In the genomic region with DNA sequence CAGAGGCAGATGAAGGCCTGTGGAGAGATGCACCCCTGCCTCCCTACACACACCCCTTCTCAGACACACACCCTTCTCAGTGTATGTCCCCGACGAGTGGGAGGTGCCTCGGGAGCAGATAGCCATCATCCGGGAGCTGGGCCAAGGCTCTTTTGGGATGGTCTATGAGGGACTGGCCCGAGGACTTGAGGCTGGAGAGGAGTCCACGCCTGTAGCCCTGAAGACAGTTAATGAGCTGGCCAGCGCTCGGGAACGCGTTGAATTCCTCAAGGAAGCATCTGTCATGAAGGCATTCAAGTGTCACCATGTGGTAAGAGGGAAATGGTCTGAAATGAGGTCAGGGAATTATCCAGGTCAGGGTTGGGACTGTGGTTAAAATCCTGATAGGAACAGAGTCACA, we compare ENCODE assay signal across 23 mouse cellular contexts. TPM values are rescaled to one million over a fixed set of nuclear protein-coding genes. Genes with fewer than 3 reads are reported as not detected.
A peak's percentile ranks its signal among the peaks of the same experiment; 100 is the strongest.
DNase-seq lines count a peak whose midpoint lies in the region; ATAC-seq lines count a peak whose summit lies in the region.
"Had no signal": no experiment of that assay in that cellular context is flagged by ENCODE, and none has a peak within 500 bp of the region (broad histone marks: within the 10 kb centered on the region; RNA-seq: fewer than 3 reads in every experiment).

No protein-coding gene starts in this region.

- no peak overlapping the region for H3K4me3 ChIP-seq in forebrain, embryonic 16.5 days (replicated peaks; ENCODE audit: low read length)
- H3K4me3 ChIP-seq: embryonic facial prominence, embryonic 13.5 days; heart, embryonic 15.5 days; hindbrain, embryonic 12.5 days; midbrain, embryonic 13.5 days; neural tube, embryonic 12.5 days had no signal

- DNase-seq in gastrocnemius, postnatal 14 days = peak; percentile 34
- DNase-seq in gastrocnemius, adult 18-20 months (ENCODE audit: low spot score) = no peak
- DNase-seq in kidney, postnatal 10 days = peak; percentile 74
- no peak for DNase-seq in kidney, adult 18-20 months
- DNase-seq in MN1 (ENCODE audit: low spot score) = peak; percentile 75
- DNase-seq in kidney, postnatal 25 days = peak; percentile 40 to 57
- DNase-seq: adrenal gland, adult 2 months; cerebellum, adult 9-11 months; thymus, postnatal 14 days had no signal

- no peaks in the 10 kb centered on the region for H3K9me3 ChIP-seq in forebrain, embryonic 16.5 days (ENCODE audit: control insufficient read depth, low read length)
- H3K9me3 ChIP-seq: embryonic facial prominence, embryonic 13.5 days; heart, embryonic 15.5 days; hindbrain, embryonic 12.5 days; midbrain, embryonic 13.5 days; neural tube, embryonic 12.5 days had no signal

- peaks cover 6% of the 10 kb centered on the region for H3K4me1 ChIP-seq in forebrain, embryonic 16.5 days (replicated peaks; ENCODE audit: control insufficient read depth, insufficient read depth, low read length)

- H3K27ac ChIP-seq in forebrain, embryonic 16.5 days (ENCODE audit: low read length) = no peak overlapping the region
- H3K27ac ChIP-seq: embryonic facial prominence, embryonic 13.5 days; heart, embryonic 15.5 days; hindbrain, embryonic 12.5 days; liver, embryonic 14.5 days; midbrain, embryonic 13.5 days; neural tube, embryonic 12.5 days; stomach, postnatal 0 days had no signal

- intact Hi-C loops in gastrocnemius, postnatal 14 days (cut with DNase I; ENCODE audit: low total_unique reads) = loop anchor here (10.0 kb wide), 1 partner anchor 58 kb away; no protein-coding TSS in a partner anchor

- peaks cover 35% of the 10 kb centered on the region for H3K27me3 ChIP-seq in forebrain, embryonic 16.5 days (replicated peaks; ENCODE audit: control insufficient read depth, insufficient read depth, low read length)

- no peak overlapping the region for H3K4me2 ChIP-seq in forebrain, embryonic 16.5 days (ENCODE audit: low read length)
- H3K4me2 ChIP-seq: embryonic facial prominence, embryonic 13.5 days; heart, embryonic 15.5 days; hindbrain, embryonic 12.5 days; midbrain, embryonic 13.5 days; neural tube, embryonic 12.5 days had no signal

- WGBS in forebrain, embryonic 16.5 days = 68% methylated on average over 10 of the region's 10 CpGs

- H3K9ac ChIP-seq in forebrain, embryonic 16.5 days (replicated peaks; ENCODE audit: low read depth, low read length) = no peak overlapping the region
- H3K9ac ChIP-seq: embryonic facial prominence, embryonic 13.5 days; heart, embryonic 15.5 days; hindbrain, embryonic 12.5 days; liver, embryonic 14.5 days; midbrain, embryonic 13.5 days; neural tube, embryonic 12.5 days had no signal

- no peaks in the 10 kb centered on the region for H3K36me3 ChIP-seq in forebrain, embryonic 16.5 days (ENCODE audit: control insufficient read depth, insufficient read depth)
- H3K36me3 ChIP-seq: embryonic facial prominence, embryonic 13.5 days; heart, embryonic 15.5 days; hindbrain, embryonic 12.5 days; midbrain, embryonic 13.5 days; neural tube, embryonic 12.5 days had no signal

- ATAC-seq in forebrain, embryonic 16.5 days = no peak
- no peak for ATAC-seq in activated CD4-positive, CD25-positive, alpha-beta regulatory T cell, adult 4 months
- ATAC-seq: forebrain, embryonic 14.5 days; inflammation-experienced regulatory T-cells, adult 6 months; midbrain, embryonic 13.5 days had no signal

RNA-seq across cellular contexts. Expression of a gene that starts 11.2 kb away (rescaled TPM):
- total RNA-seq in gastrocnemius, postnatal 14 days (2021) = 10 to 100 TPM; 14.4 to 17.9 TPM
- total RNA-seq in gastrocnemius, adult 18-20 months (2021) = 1 to 10 TPM; 6.3 to 6.4 TPM
- 6.9 and 7.4 TPM in 2 replicates for polyA plus RNA-seq in forebrain, embryonic 16.5 days (2015; fragmentation: Nextera tagmentation; extraction: Ambion mirVana)
- 10 to 100 TPM; 49.6 to 67.4 TPM for polyA plus RNA-seq in activated CD4-positive, CD25-positive, alpha-beta regulatory T cell, adult 4 months (2017; shearing (Covaris generic))

RNA-seq across cellular contexts. Expression of a gene that starts 16.1 kb away (rescaled TPM):
- total RNA-seq in gastrocnemius, postnatal 14 days (2021) = under 1 TPM; 0.25 to 0.35 TPM
- not detected for total RNA-seq in gastrocnemius, adult 18-20 months (2021)
- polyA plus RNA-seq in forebrain, embryonic 16.5 days (2015; fragmentation: Nextera tagmentation; extraction: Ambion mirVana) = 0.52 and 0.57 TPM in 2 replicates
- polyA plus RNA-seq in activated CD4-positive, CD25-positive, alpha-beta regulatory T cell, adult 4 months (2017; shearing (Covaris generic)) = under 1 TPM; 0.28 to 0.61 TPM

RNA-seq across cellular contexts. Expression of a gene that starts 17.9 kb away (rescaled TPM):
- not detected for total RNA-seq in gastrocnemius, postnatal 14 days (2021)
- total RNA-seq in gastrocnemius, adult 18-20 months (2021) = not detected
- 1.1 and 2.1 TPM in 2 replicates for polyA plus RNA-seq in forebrain, embryonic 16.5 days (2015; fragmentation: Nextera tagmentation; extraction: Ambion mirVana)
- polyA plus RNA-seq in activated CD4-positive, CD25-positive, alpha-beta regulatory T cell, adult 4 months (2017; shearing (Covaris generic)) = not detected
- total RNA-seq: MEL had no signal

RNA-seq across cellular contexts. Expression of a gene that starts 33.7 kb away (rescaled TPM):
- under 1 TPM in 1 of 2 experiments, not detected in 1; 0.06 TPM for total RNA-seq in gastrocnemius, postnatal 14 days (2021)
- total RNA-seq in gastrocnemius, adult 18-20 months (2021) = not detected
- not detected in 2 replicates for polyA plus RNA-seq in forebrain, embryonic 16.5 days (2015; fragmentation: Nextera tagmentation; extraction: Ambion mirVana)
- 100 to 1,000 TPM; 203 to 239 TPM for polyA plus RNA-seq in activated CD4-positive, CD25-positive, alpha-beta regulatory T cell, adult 4 months (2017; shearing (Covaris generic))
- total RNA-seq: layer of hippocampus, postnatal 25 days; left cerebral cortex, postnatal 10 days; MEL had no signal
- polyA plus RNA-seq: embryonic facial prominence, embryonic 13.5 days; forebrain, embryonic 14.5 days; hindbrain, embryonic 12.5 days; midbrain, embryonic 13.5 days; neural tube, embryonic 12.5 days had no signal

Comparison
In these comparisons a context has a peak if more than half of its experiments do, and no peak if none do; other contexts are left out.
1. DNase-seq: peak in gastrocnemius, postnatal 14 days (single experiment), kidney, postnatal 10 days (single experiment), MN1 (single experiment) and kidney, postnatal 25 days (2 of 2); none in gastrocnemius, adult 18-20 months (single experiment) and kidney, adult 18-20 months (single experiment).